Mouse (Mus musculus): ENCODE data around the gene Tmem121b. TPM values are rescaled to one million over a fixed set of nuclear protein-coding genes. Genes with fewer than 3 reads are reported as not detected.

The Tmem121b gene
- polyA plus RNA-seq, 1 experiment = not detected

DNA sequence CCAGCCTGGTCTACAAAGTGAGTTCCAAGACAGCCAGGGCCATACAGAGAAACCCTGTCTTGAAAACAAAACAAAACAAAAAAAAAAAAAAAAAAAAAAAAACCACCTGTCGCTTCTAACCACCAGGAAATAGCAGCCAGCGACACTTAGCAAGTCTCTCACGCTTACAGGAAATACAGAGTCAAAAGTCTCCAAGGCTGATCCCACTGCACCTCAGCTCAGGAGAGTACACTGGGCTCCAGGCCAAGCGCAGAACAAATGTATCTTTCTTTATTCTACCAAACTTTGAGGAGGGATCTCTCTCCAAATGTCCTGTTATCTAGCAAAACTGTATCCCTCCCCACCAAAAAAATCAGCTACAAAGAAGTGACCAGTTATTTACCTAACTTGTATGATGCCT lies 35.5 kb upstream of the Tmem121b start:
- 62% methylated on average over 4 of the region's 4 CpGs for WGBS
- H3K4me1 ChIP-seq (ENCODE audit: control insufficient read depth, insufficient read depth, low read length) = peaks cover 11% of the 10 kb centered on the region
- no peak overlapping the region for H3K4me3 ChIP-seq (ENCODE audit: insufficient read depth, low read depth, low read length)
- H3K27ac ChIP-seq (ENCODE audit: insufficient read depth, low read depth, low read length) = no peak overlapping the region
- TF ChIP-seq CTCF (IDR thresholded peaks at IDR 0.05; ENCODE audit: insufficient read depth, low read depth, low read length) (no peak), POLR2A (IDR thresholded peaks at IDR 0.05; ENCODE audit: insufficient read depth, low read depth, low read length) (no peak)

DNA sequence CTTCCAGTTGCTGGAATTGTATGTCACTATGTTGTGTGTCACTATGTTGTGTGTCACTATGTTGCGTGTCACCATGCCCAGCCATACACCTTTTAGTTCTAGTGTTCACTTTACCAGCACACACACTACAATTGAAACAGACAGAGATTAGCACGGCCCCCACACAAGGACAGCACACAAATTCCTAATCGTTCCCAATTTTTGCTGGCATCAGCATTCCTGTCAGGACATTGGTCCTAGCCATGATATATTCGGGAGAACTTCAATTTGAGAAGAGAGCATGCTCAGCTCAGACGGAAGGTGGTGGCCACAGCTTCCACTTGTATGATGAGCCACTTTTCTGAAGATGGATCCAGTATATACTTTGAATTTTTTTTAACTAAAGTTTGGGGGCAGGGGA lies 31.2 kb upstream of the Tmem121b start:
- no peak overlapping the region for H3K4me3 ChIP-seq (ENCODE audit: insufficient read depth, low read depth, low read length)
- H3K27ac ChIP-seq (ENCODE audit: insufficient read depth, low read depth, low read length) = no peak overlapping the region
- peaks cover 9% of the 10 kb centered on the region for H3K4me1 ChIP-seq (ENCODE audit: control insufficient read depth, insufficient read depth, low read length)
- no peak for TF ChIP-seq CTCF (IDR thresholded peaks at IDR 0.05; ENCODE audit: insufficient read depth, low read depth, low read length)
- no peak for TF ChIP-seq POLR2A (IDR thresholded peaks at IDR 0.05; ENCODE audit: insufficient read depth, low read depth, low read length)
- 88% methylated on average over 5 of the region's 5 CpGs for WGBS

- TF ChIP-seq POLR2A (IDR thresholded peaks at IDR 0.05; ENCODE audit: insufficient read depth, low read depth, low read length) (no peak), CTCF (IDR thresholded peaks at IDR 0.05; ENCODE audit: insufficient read depth, low read depth, low read length) (no peak)
- no peak overlapping the region for H3K27ac ChIP-seq (ENCODE audit: insufficient read depth, low read depth, low read length)
- H3K4me3 ChIP-seq (ENCODE audit: insufficient read depth, low read depth, low read length) = no peak overlapping the region
- peaks cover 21% of the 10 kb centered on the region for H3K4me1 ChIP-seq (ENCODE audit: control insufficient read depth, insufficient read depth, low read length)
- WGBS = 90% methylated on average over 5 of the region's 5 CpGs
These were observed 26.0 kb upstream of the Tmem121b start for GRCm38 (mm10) chr6:120519647-120520046.

GRCm38 (mm10) chr6:120517311-120517710 lies 23.7 kb upstream of the Tmem121b start:
- Histone ChIP-seq H3K4me1 (ENCODE audit: control insufficient read depth, insufficient read depth, low read length) (peaks cover 21% of the 10 kb centered on the region), H3K27ac (ENCODE audit: insufficient read depth, low read depth, low read length) (peak overlapping the region; percentile 36; the same call in 1 of the 2 replicates), H3K4me3 (ENCODE audit: insufficient read depth, low read depth, low read length) (no peak overlapping the region)
- WGBS = 53% methylated on average over 5 of the region's 5 CpGs
- TF ChIP-seq CTCF (IDR thresholded peaks at IDR 0.05; ENCODE audit: insufficient read depth, low read depth, low read length) (no peak), POLR2A (IDR thresholded peaks at IDR 0.05; ENCODE audit: insufficient read depth, low read depth, low read length) (no peak)

DNA sequence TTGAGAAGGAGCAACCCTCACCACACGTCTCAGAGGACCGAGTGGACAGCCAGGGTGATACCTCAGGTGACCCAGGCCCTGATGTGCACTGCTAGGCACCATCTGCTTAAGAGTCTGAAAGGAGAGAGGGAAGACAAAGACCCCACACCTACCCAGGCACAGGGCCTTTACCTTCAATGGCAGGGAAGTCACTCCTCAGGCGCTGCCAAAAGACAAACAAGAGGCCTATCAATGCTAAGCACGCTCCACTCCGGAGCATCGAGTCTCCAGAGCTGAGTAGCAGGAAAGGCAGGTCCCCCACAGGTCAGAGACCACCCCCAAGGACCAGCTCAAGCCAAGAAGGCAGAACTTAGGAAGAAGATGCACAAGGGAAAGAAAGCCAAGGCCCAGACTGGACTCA lies 23.3 kb upstream of the Tmem121b start:
- H3K4me3 ChIP-seq (ENCODE audit: insufficient read depth, low read depth, low read length) = no peak overlapping the region
- peaks cover 21% of the 10 kb centered on the region for H3K4me1 ChIP-seq (ENCODE audit: control insufficient read depth, insufficient read depth, low read length)
- 86% methylated on average over 6 of the region's 6 CpGs for WGBS
- peak overlapping the region; percentile 36; the same call in 1 of the 2 replicates for H3K27ac ChIP-seq (ENCODE audit: insufficient read depth, low read depth, low read length)
- TF ChIP-seq CTCF (IDR thresholded peaks at IDR 0.05; ENCODE audit: insufficient read depth, low read depth, low read length) (no peak), POLR2A (IDR thresholded peaks at IDR 0.05; ENCODE audit: insufficient read depth, low read depth, low read length) (no peak)

DNA sequence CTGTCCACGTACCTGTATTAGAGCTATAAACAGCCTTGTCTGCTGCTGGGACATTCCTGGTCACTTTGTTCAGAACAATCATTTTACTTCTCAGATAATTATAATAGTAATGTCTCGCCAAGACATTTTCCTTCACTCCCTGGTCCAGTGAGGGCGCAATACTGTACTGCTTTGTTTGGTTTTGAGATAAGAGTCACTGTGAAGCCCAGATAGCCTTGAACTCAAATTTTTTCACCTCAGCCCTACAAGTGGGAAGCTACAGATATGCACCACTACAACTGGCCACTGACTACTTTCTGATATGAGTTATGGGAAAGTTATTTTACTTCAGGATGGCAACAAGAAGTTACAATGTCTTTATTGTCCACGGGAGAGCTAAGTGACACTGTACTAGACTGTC lies 22.8 kb upstream of the Tmem121b start:
- TF ChIP-seq POLR2A (IDR thresholded peaks at IDR 0.05; ENCODE audit: insufficient read depth, low read depth, low read length) = no peak
- no peak for TF ChIP-seq CTCF (IDR thresholded peaks at IDR 0.05; ENCODE audit: insufficient read depth, low read depth, low read length)
- no peak overlapping the region for H3K4me3 ChIP-seq (ENCODE audit: insufficient read depth, low read depth, low read length)

DNA sequence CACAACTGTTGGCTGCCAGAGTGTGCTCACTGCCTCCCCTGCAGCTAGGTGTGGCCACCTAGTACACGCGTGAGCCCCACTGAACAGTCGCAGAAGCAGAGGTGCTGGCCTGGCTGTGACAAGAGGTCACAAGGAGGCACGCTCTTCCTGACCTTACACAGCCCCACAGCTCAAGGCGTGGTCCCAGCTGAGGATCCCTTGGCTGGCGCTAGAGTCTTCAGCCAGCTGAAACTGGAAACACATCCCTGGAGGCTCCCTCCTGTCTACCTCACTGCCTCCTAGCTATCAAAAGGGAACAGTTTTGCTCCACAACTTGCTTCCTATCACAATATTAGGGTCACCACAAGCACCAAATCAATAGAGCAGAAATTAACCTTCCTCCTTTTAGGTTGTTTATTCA lies 17.6 kb upstream of the Tmem121b start:
- peaks cover 17% of the 10 kb centered on the region for H3K4me1 ChIP-seq (ENCODE audit: control insufficient read depth, insufficient read depth, low read length)
- TF ChIP-seq POLR2A (IDR thresholded peaks at IDR 0.05; ENCODE audit: insufficient read depth, low read depth, low read length) (no peak), CTCF (IDR thresholded peaks at IDR 0.05; ENCODE audit: insufficient read depth, low read depth, low read length) (no peak)
- H3K27ac ChIP-seq (ENCODE audit: insufficient read depth, low read depth, low read length) = peak overlapping the region; percentile 92; the same call in 1 of the 2 replicates
- no peak overlapping the region for H3K4me3 ChIP-seq (ENCODE audit: insufficient read depth, low read depth, low read length)
- WGBS = 86% methylated on average over 6 of the region's 6 CpGs

More for the DNA sequence above, 22.8 kb upstream of the Tmem121b start:
- Histone ChIP-seq H3K4me1 (ENCODE audit: control insufficient read depth, insufficient read depth, low read length) (peaks cover 21% of the 10 kb centered on the region), H3K27ac (ENCODE audit: insufficient read depth, low read depth, low read length) (no peak overlapping the region)
- WGBS = 95% methylated on average over 4 of the region's 4 CpGs

- TF ChIP-seq CTCF (IDR thresholded peaks at IDR 0.05; ENCODE audit: insufficient read depth, low read depth, low read length) = no peak
- no peak for TF ChIP-seq POLR2A (IDR thresholded peaks at IDR 0.05; ENCODE audit: insufficient read depth, low read depth, low read length)
- 48% methylated on average over 8 of the region's 8 CpGs for WGBS
- Histone ChIP-seq H3K4me3 (ENCODE audit: insufficient read depth, low read depth, low read length) (no peak overlapping the region), H3K4me1 (ENCODE audit: control insufficient read depth, insufficient read depth, low read length) (peaks cover 17% of the 10 kb centered on the region), H3K27ac (ENCODE audit: insufficient read depth, low read depth, low read length) (peak overlapping the region; percentile 92)
These were observed 16.8 kb upstream of the Tmem121b start for GRCm38 (mm10) chr6:120510425-120510824.

GRCm38 (mm10) chr6:120509975-120510374 lies 16.4 kb upstream of the Tmem121b start:
- Histone ChIP-seq H3K4me1 (ENCODE audit: control insufficient read depth, insufficient read depth, low read length) (peaks cover 17% of the 10 kb centered on the region), H3K4me3 (ENCODE audit: insufficient read depth, low read depth, low read length) (no peak overlapping the region), H3K27ac (ENCODE audit: insufficient read depth, low read depth, low read length) (peak overlapping the region; percentile 92)
- 44% methylated on average over 7 of the region's 7 CpGs for WGBS
- TF ChIP-seq POLR2A (IDR thresholded peaks at IDR 0.05; ENCODE audit: insufficient read depth, low read depth, low read length) (no peak), CTCF (IDR thresholded peaks at IDR 0.05; ENCODE audit: insufficient read depth, low read depth, low read length) (no peak)

- 83% methylated on average over 4 of the region's 4 CpGs for WGBS
- Histone ChIP-seq H3K4me1 (ENCODE audit: control insufficient read depth, insufficient read depth, low read length) (peaks cover 21% of the 10 kb centered on the region), H3K27ac (ENCODE audit: insufficient read depth, low read depth, low read length) (no peak overlapping the region), H3K4me3 (ENCODE audit: insufficient read depth, low read depth, low read length) (no peak overlapping the region)
- TF ChIP-seq CTCF (IDR thresholded peaks at IDR 0.05; ENCODE audit: insufficient read depth, low read depth, low read length) (no peak), POLR2A (IDR thresholded peaks at IDR 0.05; ENCODE audit: insufficient read depth, low read depth, low read length) (no peak)
These were observed 15.0 kb upstream of the Tmem121b start for GRCm38 (mm10) chr6:120508645-120509044.
